Mouse (Mus musculus): ENCODE measurements around the gene Mroh8.

DNA sequence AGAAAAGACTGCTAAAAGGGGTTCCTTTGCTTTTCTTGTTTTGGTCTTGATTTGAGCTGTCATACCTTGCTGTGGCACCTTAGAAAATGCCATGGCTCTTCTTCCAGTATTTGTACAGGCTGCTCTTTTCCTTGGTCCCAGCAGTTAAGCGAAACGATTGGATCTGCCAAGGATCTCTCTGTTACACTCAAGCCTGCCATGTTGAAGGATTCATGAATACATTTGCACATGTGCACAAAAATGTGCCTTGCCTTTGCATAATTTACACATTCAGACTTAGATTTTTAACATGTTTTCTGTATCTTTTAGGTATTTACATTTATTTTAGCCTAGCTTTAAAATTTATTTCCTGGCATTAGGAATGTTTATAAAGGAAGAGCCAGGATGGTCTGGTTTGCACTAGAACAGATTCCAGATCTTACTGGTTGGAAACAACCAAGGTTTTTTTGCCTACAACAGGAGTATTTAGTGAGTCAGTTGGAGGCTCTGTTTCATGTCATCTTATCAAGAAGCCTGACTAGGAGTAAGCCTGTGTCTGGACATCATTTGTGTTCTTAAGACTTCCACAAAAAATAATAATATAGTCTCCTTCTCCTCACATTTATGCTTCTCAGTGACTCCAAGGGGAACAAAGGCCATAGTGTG lies 29.0 kb upstream of the Mroh8 start:
- TF ChIP-seq CTCF (IDR thresholded peaks at IDR 0.05; ENCODE audit: borderline replicate concordance, control insufficient read depth, extremely low read depth, insufficient read depth, low read length, poor library complexity) (no peak), POLR2A (IDR thresholded peaks at IDR 0.05; ENCODE audit: control insufficient read depth, extremely low read depth, insufficient read depth, low read length, poor library complexity) (no peak)
